Mouse (Mus musculus) frontal cortex, postnatal 36 days (tissue): ENCODE data around the gene Ntrk3.

ENCODE experiments used
- DNase-seq, 2 experiments: peaks; one replicate each; pipeline ENCODE4 v3.0.0; 2022; ENCODE audit warnings: low spot score in 2 of 2

Ntrk3 gene

GRCm38 (mm10) chr7:78520243-78520927 lies 217.4 kb downstream of the Ntrk3 start:
- peak in 1 of 2 experiments; percentile 50 for DNase-seq

GRCm38 (mm10) chr7:78519689-78520088 lies 218.1 kb downstream of the Ntrk3 start:
- no peak for DNase-seq

GRCm38 (mm10) chr7:78518760-78519363 lies 218.9 kb downstream of the Ntrk3 start:
- DNase-seq, result no peak

GRCm38 (mm10) chr7:78515042-78515609 lies 222.7 kb downstream of the Ntrk3 start:
- no peak for DNase-seq

GRCm38 (mm10) chr7:78507032-78507611 lies 230.7 kb downstream of the Ntrk3 start:
- no peak for DNase-seq

- DNase-seq, result no peak
Measured at GRCm38 (mm10) chr7:78500863-78501262, 236.9 kb downstream of the Ntrk3 start.

GRCm38 (mm10) chr7:78499970-78500369 lies 237.8 kb downstream of the Ntrk3 start:
- DNase-seq, result no peak

- DNase-seq, result peak; percentile 30 to 34
Measured at GRCm38 (mm10) chr7:78498356-78498755, 239.5 kb downstream of the Ntrk3 start.

GRCm38 (mm10) chr7:78497819-78498218 lies 240.0 kb downstream of the Ntrk3 start:
- no peak for DNase-seq

- DNase-seq, result no peak
Measured at GRCm38 (mm10) chr7:78493591-78493990, 244.2 kb downstream of the Ntrk3 start.

- DNase-seq, result no peak
Measured at GRCm38 (mm10) chr7:78491176-78491575, 246.6 kb downstream of the Ntrk3 start.

- no peak for DNase-seq
Measured at GRCm38 (mm10) chr7:78484290-78484689, 253.5 kb downstream of the Ntrk3 start.

- DNase-seq, result no peak
Measured at GRCm38 (mm10) chr7:78483729-78484128, 254.1 kb downstream of the Ntrk3 start.

GRCm38 (mm10) chr7:78483061-78483460 lies 254.8 kb downstream of the Ntrk3 start:
- DNase-seq, result no peak

GRCm38 (mm10) chr7:78478881-78479280 lies 258.9 kb downstream of the Ntrk3 start:
- DNase-seq, result no peak

GRCm38 (mm10) chr7:78471755-78472154 lies 266.1 kb downstream of the Ntrk3 start:
- no peak for DNase-seq

GRCm38 (mm10) chr7:78471270-78471669 lies 266.5 kb downstream of the Ntrk3 start:
- no peak for DNase-seq

- no peak for DNase-seq
Measured at GRCm38 (mm10) chr7:78462605-78463004, 275.2 kb downstream of the Ntrk3 start.

GRCm38 (mm10) chr7:78459021-78459420 lies 278.8 kb downstream of the Ntrk3 start:
- DNase-seq, result no peak

- no peak for DNase-seq
Measured at GRCm38 (mm10) chr7:78451666-78452065, 286.1 kb downstream of the Ntrk3 start.

- no peak for DNase-seq
Measured at GRCm38 (mm10) chr7:78449909-78450592, 287.8 kb downstream of the Ntrk3 start.

- DNase-seq, result no peak
Measured at GRCm38 (mm10) chr7:78448841-78449240, 289.0 kb downstream of the Ntrk3 start.
